Comparison of ENCODE assay signal across 26 mouse cellular contexts in the genomic region with DNA sequence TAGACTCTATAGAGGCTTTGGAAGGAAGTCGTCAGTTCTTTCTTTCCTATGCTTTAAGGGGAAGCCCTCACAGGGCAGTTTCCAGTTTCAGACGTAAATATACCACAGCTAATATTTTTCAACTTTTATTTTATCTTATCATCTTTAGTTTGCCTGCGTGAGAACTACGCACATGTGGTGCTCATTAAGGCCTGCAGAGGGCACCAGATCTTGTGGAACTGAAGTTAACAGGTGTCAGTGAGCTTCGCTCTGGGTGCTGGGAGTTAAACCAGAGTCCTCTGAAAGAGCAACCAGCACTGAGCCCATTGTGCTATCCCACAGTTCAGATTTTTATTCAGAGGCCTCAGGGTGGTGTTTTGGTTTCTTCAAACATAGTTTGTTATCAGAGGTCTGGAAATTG.
DNase-seq lines count a peak whose midpoint lies in the region; TF ChIP-seq lines count a peak whose summit lies in the region.
"Had no signal": no experiment of that assay in that cellular context is flagged by ENCODE, and none has a peak within 500 bp of the region (broad histone marks: within the 10 kb centered on the region; RNA-seq: fewer than 3 reads in every experiment).

No protein-coding gene starts in this region.

- H3K27ac ChIP-seq in ES-E14 (ENCODE audit: insufficient read depth, low read depth, low read length, poor library complexity, severe bottlenecking), result no peak overlapping the region
- H3K27ac ChIP-seq: heart, embryonic 10.5 days; hindbrain, embryonic 13.5 days; liver, embryonic 12.5 days; midbrain, embryonic 15.5 days; neural tube, embryonic 12.5 days had no signal

- no peaks in the 10 kb centered on the region for H3K9me3 ChIP-seq in ES-E14 (ENCODE audit: control insufficient read depth, insufficient read depth, low read depth, low read length)
- H3K9me3 ChIP-seq: G1E; hindbrain, embryonic 13.5 days; liver, embryonic 12.5 days; midbrain, embryonic 15.5 days; neural tube, embryonic 12.5 days had no signal

- in situ Hi-C loops in ES-E14 (cut with MboI; ENCODE audit: low sequenced_read_pairs in 2 of 2, unreplicated experiment in 2 of 2), result no loop called here

- H3K27me3 ChIP-seq in splenic B cell, adult 2 months (ENCODE audit: control insufficient read depth, insufficient read depth, low read length, poor library complexity, severe bottlenecking), result no peaks in the 10 kb centered on the region
- H3K27me3 ChIP-seq: hindbrain, embryonic 13.5 days; liver, embryonic 12.5 days; midbrain, embryonic 15.5 days; neural tube, embryonic 12.5 days had no signal

- H3K9ac ChIP-seq in ES-E14 (ENCODE audit: insufficient read depth, low read depth, low read length, poor library complexity, severe bottlenecking), result no peak overlapping the region
- H3K9ac ChIP-seq: forebrain, postnatal 0 days; hindbrain, embryonic 13.5 days; liver, embryonic 12.5 days; liver, postnatal 0 days; midbrain, embryonic 15.5 days; neural tube, embryonic 12.5 days had no signal

- peak; percentile 66 for DNase-seq in heart, adult 11 months
- DNase-seq in heart, postnatal 10 days, result no peak
- peak; percentile 13 for DNase-seq in A20 (ENCODE audit: low read depth, low spot score)
- no peak for DNase-seq in ES-E14 (ENCODE audit: low read depth, low spot score)
- peak; percentile 1 for DNase-seq in splenic B cell, adult 2 months (ENCODE audit: low read depth, low spot score)
- DNase-seq in adrenal gland, postnatal 10 days, result no peak
- no peak for DNase-seq in lung, postnatal 14 days
- DNase-seq: adrenal gland, adult 2 months; cerebellum, adult 2 months; cerebellum, postnatal 14 days; forebrain, postnatal 0 days; gastrocnemius, postnatal 10 days; heart, postnatal 4 days; kidney, adult 11 months; kidney, postnatal 14 days; left cerebral cortex, postnatal 4 days; liver, postnatal 0 days; lung, postnatal 4 days; thymus, postnatal 14 days had no signal

- H3K4me1 ChIP-seq in ES-E14 (ENCODE audit: control insufficient read depth in 2 of 2, insufficient read depth in 2 of 2, low read length in 2 of 2, poor library complexity in 1 of 2), result peaks cover 0 to 3% of the 10 kb centered on the region in 2 experiments; a peak in 1 of 4 replicates
- H3K4me1 ChIP-seq: heart, embryonic 10.5 days; liver, embryonic 12.5 days; midbrain, embryonic 15.5 days; neural tube, embryonic 12.5 days had no signal

- intact Hi-C loops in heart, postnatal 10 days (cut with DNase I), result no loop called here

- no peaks in the 10 kb centered on the region for H3K36me3 ChIP-seq in ES-E14 (ENCODE audit: control insufficient read depth, insufficient read depth, low read length, poor library complexity, severe bottlenecking)
- no peaks in the 10 kb centered on the region for H3K36me3 ChIP-seq in splenic B cell, adult 2 months (ENCODE audit: control insufficient read depth, insufficient read depth, low read length, poor library complexity, severe bottlenecking)
- H3K36me3 ChIP-seq: G1E; heart, embryonic 10.5 days; hindbrain, embryonic 13.5 days; liver, embryonic 12.5 days; midbrain, embryonic 15.5 days; neural tube, embryonic 12.5 days had no signal

- no peak overlapping the region for H3K4me3 ChIP-seq in ES-E14 (ENCODE audit: insufficient read depth in 1 of 2, low read depth in 1 of 2, low read length in 2 of 2, poor library complexity in 1 of 2, severe bottlenecking in 1 of 2)
- H3K4me3 ChIP-seq: erythroblast, embryonic 14.5 days; heart, embryonic 10.5 days; hindbrain, embryonic 13.5 days; liver, embryonic 12.5 days; midbrain, embryonic 15.5 days; neural tube, embryonic 12.5 days had no signal

TF ChIP-seq in ES-E14, 5 proteins besides CTCF, POLR2A, EP300 and RAD21:
- TF ChIP-seq ZC3H11A (IDR thresholded peaks at IDR 0.05; ENCODE audit: borderline replicate concordance, low read depth, low read length), result peak; percentile 32; the same call in 1 of the 2 replicates
- TF ChIP-seq CHD2 (IDR thresholded peaks at IDR 0.05; ENCODE audit: low read depth, low read length), result no peak

Comparison
In these comparisons a context has a peak if more than half of its experiments do, and no peak if none do; other contexts are left out.
1. DNase-seq: peak in heart, adult 11 months (single experiment), A20 (single experiment) and splenic B cell, adult 2 months (single experiment); none in heart, postnatal 10 days (0 of 2), ES-E14 (single experiment), adrenal gland, postnatal 10 days (single experiment) and lung, postnatal 14 days (single experiment).